Mouse (Mus musculus): ENCODE results near the gene Arpp21.

DNA sequence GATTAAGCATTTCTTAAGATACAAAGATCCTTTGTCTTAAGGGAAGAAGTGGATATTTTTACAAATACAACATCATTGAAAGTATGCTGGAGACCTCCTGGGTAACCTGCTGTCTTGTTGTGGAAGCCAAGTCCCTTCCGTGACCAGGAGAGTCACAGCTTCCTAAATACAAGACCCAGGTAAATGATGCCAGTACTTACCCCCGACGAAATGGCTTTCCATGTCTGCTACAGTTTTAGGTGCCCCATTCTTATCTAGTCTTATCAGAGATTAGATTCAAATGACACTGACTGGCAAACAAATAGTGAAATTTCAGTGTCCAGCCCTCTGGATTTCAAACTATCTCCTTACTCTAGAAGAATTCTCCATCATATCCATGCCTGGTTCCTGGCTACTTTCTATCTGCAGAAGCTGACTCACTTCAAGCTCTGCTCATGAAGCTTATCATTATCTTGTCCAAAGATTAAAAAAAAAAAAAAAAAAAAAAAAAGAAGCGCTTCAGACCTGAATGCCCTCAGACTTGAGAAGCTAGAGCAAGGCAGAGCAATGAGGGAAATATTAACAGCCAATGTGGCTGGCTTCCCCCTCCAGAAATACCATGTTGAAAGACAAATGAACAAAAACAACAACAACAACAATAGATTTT is 4.9 kb downstream of the Arpp21 start:
- no peak for TF ChIP-seq CTCF (IDR thresholded peaks at IDR 0.05; ENCODE audit: low read depth, low read length)
- TF ChIP-seq POLR2A (IDR thresholded peaks at IDR 0.05; ENCODE audit: insufficient read depth, low read length), result no peak
